Mouse (Mus musculus): ENCODE measurements around the gene Sorcs1. TPM values are rescaled to one million over a fixed set of nuclear protein-coding genes. Genes with fewer than 3 reads are reported as not detected.

Gene Sorcs1
- under 1 TPM in 1 of 26 experiments, not detected in 25; 0.16 TPM for total RNA-seq (2018; cell fraction: chromatin; rRNA removed)
- not detected for total RNA-seq (2018; cell fraction: cytosol; rRNA removed)
- not detected for total RNA-seq (2018; cell fraction: nucleus; rRNA removed)
- polyA plus RNA-seq (2018), result not detected in 3 replicates

DNA sequence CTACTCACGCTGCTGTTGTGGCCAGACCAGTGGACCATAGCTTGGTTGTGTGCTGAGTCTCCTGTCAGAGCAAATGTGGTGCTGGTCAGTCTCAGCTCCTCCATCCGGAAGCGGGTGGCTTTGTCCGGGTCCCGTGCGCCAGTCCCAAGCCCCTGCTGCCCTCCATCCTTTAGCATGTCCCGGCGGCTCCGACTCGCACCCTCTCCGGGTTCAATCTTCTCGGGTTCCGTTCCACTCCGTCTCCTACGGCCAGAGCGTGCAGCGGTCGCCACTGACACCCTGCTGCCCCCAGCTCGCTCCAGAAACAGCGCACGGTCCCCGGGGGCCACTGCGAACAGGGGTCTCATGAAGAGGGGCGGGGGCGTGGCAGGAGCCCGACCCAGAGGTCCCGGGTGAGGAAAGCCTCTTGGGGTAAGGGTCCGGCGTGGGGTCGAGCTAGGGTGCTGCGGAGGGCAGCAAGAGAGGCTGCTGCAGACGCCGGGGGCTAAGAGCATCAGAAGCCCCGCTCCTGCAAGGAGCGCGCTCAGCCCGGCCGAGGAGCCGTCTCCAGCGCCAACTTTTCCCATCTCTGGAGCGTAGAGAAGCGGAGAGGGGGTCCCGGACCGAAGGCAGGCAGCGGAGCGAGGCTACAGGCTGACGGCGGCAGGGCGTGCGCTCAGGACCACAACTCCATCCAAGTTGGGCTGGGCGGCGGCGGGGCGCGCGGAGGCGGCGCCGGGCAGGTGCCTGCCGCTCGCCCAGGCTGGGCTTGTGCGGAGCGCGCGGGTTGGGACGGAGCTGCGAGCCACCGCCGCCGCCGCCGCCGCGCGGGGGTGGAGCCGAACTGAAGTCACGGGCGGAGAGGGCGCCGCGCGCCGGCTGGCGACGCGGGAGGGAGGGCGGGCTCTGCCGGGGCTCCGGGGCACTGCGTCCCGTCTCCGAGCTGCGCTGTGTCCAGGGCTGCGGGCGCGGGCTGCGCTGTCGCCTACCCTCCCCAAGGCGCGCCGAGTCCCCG, at the start of gene Sorcs1:
Gene Sorcs1 (minus strand): TSS at position 744 of the 994 bp plus-strand sequence.
- Histone ChIP-seq H3K4me3 (ENCODE audit: inconsistent target) (no peak within 1 kb of the TSS), H3K79me2 (ENCODE audit: inconsistent target) (no peaks in the 10 kb centered on the region), H3K36me3 (ENCODE audit: inconsistent target) (no peaks in the 10 kb centered on the region), H3K27ac (no peak within 1 kb of the TSS)
- whole genome bisulfite sequencing (ENCODE audit: missing documents), result 3% methylated on average over 87 of the region's 102 CpGs

DNA sequence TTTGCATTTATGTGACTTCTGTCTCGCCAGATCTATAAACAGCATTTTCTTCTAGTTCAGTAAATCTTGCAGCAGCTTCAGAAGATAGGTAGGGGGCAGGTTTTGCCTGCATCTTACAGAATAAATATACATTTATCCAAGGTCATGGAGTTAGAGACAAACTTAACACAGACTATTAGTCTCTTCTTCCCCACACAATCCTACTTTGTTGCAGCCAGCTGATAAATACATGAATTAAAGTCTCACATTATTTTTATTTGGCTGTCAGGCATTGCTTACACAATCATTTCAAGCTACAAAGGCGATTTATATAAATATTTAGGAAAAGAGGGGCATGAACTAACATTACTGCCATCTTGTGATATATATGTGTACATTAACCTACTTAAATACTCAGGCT, 4.8 kb upstream of the Sorcs1 start:
- 44% methylated on average over 2 of the region's 2 CpGs for WGBS (ENCODE audit: missing documents)
- no peaks in the 10 kb centered on the region for H3K79me2 ChIP-seq (ENCODE audit: inconsistent target)
- no peak overlapping the region for H3K4me3 ChIP-seq (ENCODE audit: inconsistent target)
- no peak overlapping the region for H3K27ac ChIP-seq
- no peaks in the 10 kb centered on the region for H3K36me3 ChIP-seq (ENCODE audit: inconsistent target)

DNA sequence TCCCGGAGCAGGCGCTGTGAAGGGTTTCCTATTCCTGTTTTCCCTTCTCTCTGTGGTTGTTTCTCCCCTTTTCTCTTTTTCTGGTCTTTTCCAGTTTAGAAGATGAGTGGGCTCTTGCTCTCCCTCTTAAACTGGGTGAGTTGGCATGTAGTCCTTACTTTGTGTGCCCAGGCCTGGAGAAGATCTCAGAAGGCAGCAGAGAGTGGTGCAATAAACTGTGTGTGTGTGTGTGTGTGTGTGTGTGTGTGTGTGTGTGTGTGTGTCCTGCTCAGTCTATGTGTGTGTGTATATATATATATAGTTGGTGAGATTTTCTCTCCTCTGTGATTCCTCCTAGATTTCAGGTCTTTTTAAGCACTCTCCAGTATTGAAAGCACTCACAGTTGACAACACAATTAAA, 500 bp upstream of the Sorcs1 start:
- Histone ChIP-seq H3K27ac (no peak overlapping the region), H3K4me3 (ENCODE audit: inconsistent target) (no peak overlapping the region), H3K36me3 (ENCODE audit: inconsistent target) (no peaks in the 10 kb centered on the region), H3K79me2 (ENCODE audit: inconsistent target) (no peaks in the 10 kb centered on the region)
- WGBS (ENCODE audit: missing documents), result 8% methylated on average over 2 of the region's 2 CpGs

DNA sequence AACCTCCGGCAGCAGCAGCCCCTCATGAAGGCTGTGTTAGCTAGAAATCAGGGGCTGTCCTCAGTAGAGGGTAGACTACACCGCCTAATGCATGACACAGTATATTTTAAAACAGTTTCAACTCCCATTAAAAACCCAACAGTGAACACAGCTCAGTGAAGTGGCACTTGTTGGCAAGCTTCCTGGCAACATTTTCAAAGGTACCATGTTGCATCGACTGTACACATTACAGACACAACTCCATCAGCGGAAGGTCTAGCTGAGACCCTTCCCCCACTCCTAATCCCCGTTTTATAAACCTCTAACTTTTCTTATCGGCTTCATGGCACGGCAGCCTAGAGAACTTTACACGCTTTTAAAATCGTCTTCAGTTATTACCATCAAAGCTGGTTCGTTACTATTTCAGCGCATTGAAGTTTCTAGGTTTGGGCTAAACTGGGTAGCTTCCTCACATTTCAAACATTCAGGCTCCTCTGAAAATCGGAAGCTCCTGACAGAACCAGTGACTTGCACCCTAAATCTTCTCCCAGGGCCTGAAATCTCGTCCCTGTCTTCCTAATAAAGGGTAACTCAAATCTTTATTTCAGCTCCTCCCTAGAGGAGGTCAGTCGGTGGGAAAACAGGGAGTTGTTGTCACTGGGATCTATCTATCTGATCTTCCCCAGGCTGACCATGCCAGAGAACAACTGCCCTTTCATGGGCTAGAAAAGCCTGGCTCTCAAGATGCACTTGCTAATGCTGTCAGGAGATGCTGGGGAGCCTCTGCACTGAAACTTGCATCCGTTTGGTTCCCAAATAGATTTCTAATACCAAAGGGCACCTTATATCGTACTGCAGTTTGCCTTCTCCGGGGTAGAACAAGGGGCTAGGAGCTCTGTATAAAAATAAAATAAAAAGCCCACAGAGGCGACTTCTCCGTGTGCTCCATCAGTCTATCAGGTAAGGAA, 1.6 kb downstream of the Sorcs1 start:
- H3K36me3 ChIP-seq (ENCODE audit: inconsistent target), result no peaks in the 10 kb centered on the region
- H3K4me3 ChIP-seq (ENCODE audit: inconsistent target), result no peak overlapping the region
- no peak overlapping the region for H3K27ac ChIP-seq
- H3K79me2 ChIP-seq (ENCODE audit: inconsistent target), result no peaks in the 10 kb centered on the region
- WGBS (ENCODE audit: missing documents), result 55% methylated on average over 19 of the region's 19 CpGs

DNA sequence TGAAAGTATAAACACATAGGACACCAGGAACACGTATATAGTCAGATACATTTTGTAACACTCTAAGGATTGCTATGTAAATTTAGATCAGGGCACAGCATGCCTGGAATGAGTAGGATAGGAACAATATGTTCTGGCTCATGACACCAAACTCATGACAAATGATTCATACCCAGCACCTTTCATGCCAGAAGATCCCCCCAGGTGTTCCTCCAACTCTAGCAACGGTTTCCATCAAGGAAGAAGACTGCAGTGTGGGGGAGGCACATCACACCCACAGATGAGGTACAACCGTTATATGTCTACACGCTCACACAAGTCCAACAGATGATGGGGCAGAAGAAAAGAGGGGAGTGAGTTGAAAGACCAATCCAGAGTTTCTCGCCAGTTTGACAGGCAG, 3.5 kb downstream of the Sorcs1 start:
- no peaks in the 10 kb centered on the region for H3K36me3 ChIP-seq (ENCODE audit: inconsistent target)
- no peaks in the 10 kb centered on the region for H3K79me2 ChIP-seq (ENCODE audit: inconsistent target)
- no peak overlapping the region for H3K4me3 ChIP-seq (ENCODE audit: inconsistent target)
- 86% methylated on average over 4 of the region's 5 CpGs for WGBS (ENCODE audit: missing documents)
- no peak overlapping the region for H3K27ac ChIP-seq

GRCm38 (mm10) chr19:50667516-50667915, 10.9 kb downstream of the Sorcs1 start:
- Histone ChIP-seq H3K4me3 (ENCODE audit: inconsistent target) (no peak overlapping the region), H3K79me2 (ENCODE audit: inconsistent target) (no peaks in the 10 kb centered on the region)
- WGBS (ENCODE audit: missing documents), result 83% methylated on average over 8 of the region's 8 CpGs

GRCm38 (mm10) chr19:50664311-50664710, 14.1 kb downstream of the Sorcs1 start:
- no peaks in the 10 kb centered on the region for H3K36me3 ChIP-seq (ENCODE audit: inconsistent target)
- no peaks in the 10 kb centered on the region for H3K79me2 ChIP-seq (ENCODE audit: inconsistent target)
- no peak overlapping the region for H3K4me3 ChIP-seq (ENCODE audit: inconsistent target)
- H3K27ac ChIP-seq, result no peak overlapping the region
- WGBS (ENCODE audit: missing documents), result 77% methylated on average over 1 of the region's 1 CpGs

More at GRCm38 (mm10) chr19:50667516-50667915, 10.9 kb downstream of the Sorcs1 start:
- Histone ChIP-seq H3K27ac (no peak overlapping the region), H3K36me3 (ENCODE audit: inconsistent target) (no peaks in the 10 kb centered on the region)

- no peak overlapping the region for H3K27ac ChIP-seq
- no peaks in the 10 kb centered on the region for H3K36me3 ChIP-seq (ENCODE audit: inconsistent target)
- H3K4me3 ChIP-seq (ENCODE audit: inconsistent target), result no peak overlapping the region
- H3K79me2 ChIP-seq (ENCODE audit: inconsistent target), result no peaks in the 10 kb centered on the region
- WGBS (ENCODE audit: missing documents), result 60% methylated on average over 4 of the region's 4 CpGs
These were observed 19.3 kb downstream of the Sorcs1 start for GRCm38 (mm10) chr19:50659144-50659543.

- Histone ChIP-seq H3K4me3 (ENCODE audit: inconsistent target) (no peak overlapping the region), H3K36me3 (ENCODE audit: inconsistent target) (no peaks in the 10 kb centered on the region), H3K27ac (no peak overlapping the region), H3K79me2 (ENCODE audit: inconsistent target) (no peaks in the 10 kb centered on the region)
- 4% methylated on average over 5 of the region's 5 CpGs for WGBS (ENCODE audit: missing documents)
These were observed 25.7 kb downstream of the Sorcs1 start for GRCm38 (mm10) chr19:50652750-50653149.

DNA sequence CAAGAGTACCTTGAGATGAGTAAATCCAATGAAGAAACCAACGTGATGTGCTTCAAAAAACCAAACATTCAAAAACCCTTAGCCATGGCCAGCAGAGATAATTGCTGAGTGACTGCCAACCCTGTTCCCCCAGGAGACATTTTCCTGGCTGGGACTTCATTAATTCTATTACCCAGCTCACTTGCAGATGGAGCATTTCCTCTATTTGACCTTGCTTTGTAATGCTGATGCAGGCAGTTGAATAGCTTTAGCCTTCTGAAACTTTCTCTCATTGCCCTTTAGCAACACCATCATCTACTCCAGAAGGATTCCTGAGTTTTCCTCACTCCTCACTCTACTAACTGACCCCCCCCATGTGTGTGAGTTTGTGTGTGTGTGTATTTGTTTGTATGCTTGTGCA, 34.6 kb downstream of the Sorcs1 start:
- Histone ChIP-seq H3K27ac (no peak overlapping the region), H3K36me3 (ENCODE audit: inconsistent target) (no peaks in the 10 kb centered on the region), H3K4me3 (ENCODE audit: inconsistent target) (no peak overlapping the region), H3K79me2 (ENCODE audit: inconsistent target) (no peaks in the 10 kb centered on the region)
- 69% methylated on average over 1 of the region's 1 CpGs for WGBS (ENCODE audit: missing documents)

DNA sequence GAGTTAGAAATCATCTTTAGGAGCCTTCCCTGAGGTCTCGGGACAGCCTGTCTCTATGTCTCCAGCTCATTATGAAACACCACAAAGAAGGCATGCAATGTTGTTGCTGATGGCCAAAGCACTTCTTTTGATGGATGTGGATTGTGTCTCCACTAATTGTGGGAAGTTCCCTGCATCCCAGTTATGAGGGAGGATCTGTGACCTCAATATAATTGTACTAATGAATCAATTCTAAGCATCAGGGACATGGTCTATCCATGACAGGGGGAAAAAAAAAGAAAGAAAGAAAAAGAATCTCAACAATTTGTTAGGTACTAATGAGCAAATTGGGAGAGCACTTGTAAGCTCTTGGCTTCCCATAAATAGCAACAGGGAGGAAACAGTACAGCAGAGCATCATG, 36.3 kb downstream of the Sorcs1 start:
- 100% methylated on average over 1 of the region's 1 CpGs for WGBS (ENCODE audit: missing documents)
- H3K36me3 ChIP-seq (ENCODE audit: inconsistent target), result no peaks in the 10 kb centered on the region
- H3K27ac ChIP-seq, result no peak overlapping the region
- H3K79me2 ChIP-seq (ENCODE audit: inconsistent target), result no peaks in the 10 kb centered on the region
- H3K4me3 ChIP-seq (ENCODE audit: inconsistent target), result no peak overlapping the region

GRCm38 (mm10) chr19:50640251-50641032, 38.0 kb downstream of the Sorcs1 start:
- 83% methylated on average over 8 of the region's 8 CpGs for WGBS (ENCODE audit: missing documents)
- Histone ChIP-seq H3K36me3 (ENCODE audit: inconsistent target) (no peaks in the 10 kb centered on the region), H3K79me2 (ENCODE audit: inconsistent target) (no peaks in the 10 kb centered on the region), H3K27ac (no peak overlapping the region), H3K4me3 (ENCODE audit: inconsistent target) (no peak overlapping the region)

DNA sequence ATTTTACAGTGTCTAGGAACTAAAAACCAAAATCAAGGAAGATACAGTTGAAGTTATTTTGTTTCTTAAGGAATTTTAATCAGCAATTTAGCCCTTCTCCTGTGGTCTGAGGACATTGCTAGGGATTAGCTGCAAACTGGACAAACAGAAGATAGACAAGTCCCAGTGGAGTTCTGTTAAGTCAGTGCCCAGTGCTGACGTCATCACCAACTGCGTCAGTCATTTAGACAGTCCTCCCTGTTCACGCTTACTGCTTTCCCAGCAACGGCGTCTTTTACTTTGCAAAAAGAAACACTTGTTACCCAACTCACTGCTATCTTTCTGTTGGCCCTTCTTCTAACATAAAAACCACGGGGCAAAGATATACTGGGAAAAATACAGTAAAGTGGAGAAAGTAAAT, 40.3 kb downstream of the Sorcs1 start:
- 88% methylated on average over 6 of the region's 6 CpGs for whole genome bisulfite sequencing (ENCODE audit: missing documents)
- Histone ChIP-seq H3K36me3 (ENCODE audit: inconsistent target) (no peaks in the 10 kb centered on the region), H3K27ac (no peak overlapping the region), H3K4me3 (ENCODE audit: inconsistent target) (no peak overlapping the region), H3K79me2 (ENCODE audit: inconsistent target) (no peaks in the 10 kb centered on the region)

- 40% methylated on average over 9 of the region's 9 CpGs for WGBS (ENCODE audit: missing documents)
These were observed 64.4 kb downstream of the Sorcs1 start for GRCm38 (mm10) chr19:50614013-50614412.

More at GRCm38 (mm10) chr19:50614013-50614412, 64.4 kb downstream of the Sorcs1 start:
- Histone ChIP-seq H3K27ac (no peak overlapping the region), H3K36me3 (ENCODE audit: inconsistent target) (no peaks in the 10 kb centered on the region), H3K4me3 (ENCODE audit: inconsistent target) (no peak overlapping the region), H3K79me2 (ENCODE audit: inconsistent target) (no peaks in the 10 kb centered on the region)
